Mouse (Mus musculus) cerebellum, adult 2 months (tissue): Measurements from ENCODE around the gene Nek9. TPM values are rescaled to one million over a fixed set of nuclear protein-coding genes. Genes with fewer than 3 reads are reported as not detected.

Experiments used
- DNase-seq, 2 experiments: peaks; one replicate each; pipeline ENCODE4 v3.0.0; 2021
- H3K27ac ChIP-seq: fragments of 200-500 bp; 2 replicates; pipeline ENCODE4 v1.5.1; 2012; ENCODE audit warnings: low read length, control low read depth, inconsistent platforms; ENCODE audit not compliant: insufficient read depth
- H3K27me3 ChIP-seq: fragments of 200-500 bp; 2 replicates; pipeline ENCODE4 v1.6.1; 2012; ENCODE audit warnings: inconsistent platforms, mild to moderate bottlenecking, low read length, moderate library complexity; ENCODE audit not compliant: control insufficient read depth, insufficient read depth
- H3K4me1 ChIP-seq: fragments of 200-500 bp; 2 replicates; pipeline ENCODE4 v1.6.1; 2011; ENCODE audit warnings: low read length; ENCODE audit not compliant: control insufficient read depth, insufficient read depth
- H3K4me3 ChIP-seq: fragments of 200-500 bp; replicated peaks from 2 replicates; pipeline ENCODE3; 2011; ENCODE audit warnings: mild to moderate bottlenecking, low read depth, low read length, control low read depth; ENCODE audit not compliant: insufficient read depth
- CTCF ChIP-seq: fragments of 200-500 bp; IDR thresholded peaks from 2 replicates; pipeline ENCODE4 v1.5.1; 2011; ENCODE audit warnings: low read depth, mild to moderate bottlenecking, control low read depth, low read length, moderate library complexity, borderline replicate concordance; ENCODE audit not compliant: insufficient read depth
- POLR2A ChIP-seq: fragments of 200-500 bp; IDR thresholded peaks from 2 replicates; pipeline ENCODE4 v1.6.1; 2011; ENCODE audit warnings: low read length, control low read depth, borderline replicate concordance; ENCODE audit not compliant: insufficient read depth
- WGBS: fragments of 180-500 bp; shearing (Covaris S2); methylation state at CpG from one replicate; pipeline ENCODE4 v1.1.7; 2018; 5-methylcytosine and 5-hydroxymethylcytosine counted together
- polyA plus RNA-seq: library from polyadenylated mRNA; depleted of rRNA; stranded (reverse); fragments of >200 nt; gene quantifications from 2 replicates; pipeline ENCODE4 v1.2.3, GENCODE M21; 2012; rRNA removed

Nek9 gene
- polyA plus RNA-seq: 38.6 and 40.1 TPM in 2 replicates

GRCm38 (mm10) chr12:85339243-85339729, at the start of gene Nek9:
TSS of gene Nek9 (minus strand) at chr12:85339362.
- Histone ChIP-seq H3K27ac (peak within 1 kb of the TSS; percentile 64; the same call in 1 of the 2 replicates), H3K4me3 (peak within 1 kb of the TSS; percentile 68), H3K4me1 (no peaks in the 10 kb centered on the region; the same call in 1 of the 2 replicates), H3K27me3 (no peaks in the 10 kb centered on the region)
- DNase-seq: peak; percentile 92 to 94
- under 1% methylated on average over 36 of the region's 36 CpGs for WGBS
- TF ChIP-seq POLR2A: peak; percentile 67; the same call in 1 of the 2 replicates
- no peak for TF ChIP-seq CTCF

- TF ChIP-seq CTCF: no peak
- TF ChIP-seq POLR2A: no peak
- no peak for DNase-seq
- Histone ChIP-seq H3K4me1 (no peaks in the 10 kb centered on the region), H3K27ac (no peak overlapping the region), H3K27me3 (no peaks in the 10 kb centered on the region), H3K4me3 (no peak overlapping the region)
- 65% methylated on average over 5 of the region's 5 CpGs for WGBS
Measured at GRCm38 (mm10) chr12:85385995-85386375, 46.8 kb upstream of the Nek9 start.

GRCm38 (mm10) chr12:85385329-85385994, 46.3 kb upstream of the Nek9 start:
- TF ChIP-seq CTCF (no peak), POLR2A (no peak)
- 79% methylated on average over 10 of the region's 10 CpGs for WGBS
- Histone ChIP-seq H3K4me1 (no peaks in the 10 kb centered on the region), H3K4me3 (no peak overlapping the region), H3K27ac (no peak overlapping the region), H3K27me3 (no peaks in the 10 kb centered on the region)
- no peak for DNase-seq

- no peaks in the 10 kb centered on the region for H3K27me3 ChIP-seq
- WGBS: 79% methylated on average over 14 of the region's 14 CpGs
- no peak for DNase-seq
- H3K27ac ChIP-seq: no peak overlapping the region
- no peak for TF ChIP-seq CTCF
- TF ChIP-seq POLR2A: no peak
- no peak overlapping the region for H3K4me3 ChIP-seq
- H3K4me1 ChIP-seq: no peaks in the 10 kb centered on the region
Measured at GRCm38 (mm10) chr12:85382761-85383680, 43.9 kb upstream of the Nek9 start.

- no peak for DNase-seq
- Histone ChIP-seq H3K27ac (no peak overlapping the region), H3K27me3 (no peaks in the 10 kb centered on the region), H3K4me3 (no peak overlapping the region), H3K4me1 (no peaks in the 10 kb centered on the region)
- TF ChIP-seq CTCF (no peak), POLR2A (no peak)
- WGBS: 94% methylated on average over 6 of the region's 6 CpGs
Measured at GRCm38 (mm10) chr12:85381570-85381969, 42.4 kb upstream of the Nek9 start.

GRCm38 (mm10) chr12:85380942-85381341, 41.8 kb upstream of the Nek9 start:
- TF ChIP-seq POLR2A: no peak
- TF ChIP-seq CTCF: no peak
- WGBS: 72% methylated on average over 7 of the region's 7 CpGs

GRCm38 (mm10) chr12:85380308-85380707, 41.1 kb upstream of the Nek9 start:
- H3K4me3 ChIP-seq: no peak overlapping the region
- H3K27me3 ChIP-seq: no peaks in the 10 kb centered on the region
- H3K4me1 ChIP-seq: no peaks in the 10 kb centered on the region
- H3K27ac ChIP-seq: no peak overlapping the region
- TF ChIP-seq POLR2A (no peak), CTCF (no peak)
- WGBS: 71% methylated on average over 1 of the region's 1 CpGs
- DNase-seq: no peak

More at GRCm38 (mm10) chr12:85380942-85381341, 41.8 kb upstream of the Nek9 start:
- Histone ChIP-seq H3K27ac (no peak overlapping the region), H3K27me3 (no peaks in the 10 kb centered on the region), H3K4me1 (no peaks in the 10 kb centered on the region), H3K4me3 (no peak overlapping the region)
- DNase-seq: no peak
